ENCODE assay signal across 10 mouse cellular contexts in the genomic region with DNA sequence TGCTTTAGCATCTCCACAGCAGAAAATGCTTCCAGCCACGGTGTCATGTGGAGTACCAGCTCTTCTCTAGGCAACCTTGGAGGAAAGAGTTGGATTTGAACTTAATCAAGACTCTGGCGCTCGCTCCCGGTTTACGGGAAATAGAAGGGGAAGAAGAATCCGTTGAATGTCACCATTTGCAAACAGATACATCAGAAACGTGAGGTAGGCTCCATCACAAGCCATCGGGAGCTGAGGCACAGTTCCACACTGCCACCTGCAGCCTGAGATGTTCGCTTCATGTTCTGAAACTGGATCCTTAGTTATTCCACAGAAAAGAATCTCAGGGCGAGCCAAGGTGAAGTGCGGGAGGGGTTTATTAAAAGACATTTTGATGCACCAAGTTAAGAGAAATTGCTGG.
DNase-seq lines count a peak whose midpoint lies in the region; ATAC-seq and TF ChIP-seq lines count a peak whose summit lies in the region.
"Had no signal": no experiment of that assay in that cellular context is flagged by ENCODE, and none has a peak within 500 bp of the region (broad histone marks: within the 10 kb centered on the region; RNA-seq: fewer than 3 reads in every experiment).

No protein-coding gene starts in this region.

- no peaks in the 10 kb centered on the region for H3K27me3 ChIP-seq in intestine, postnatal 0 days (replicated peaks; ENCODE audit: control insufficient read depth, insufficient read depth, low read length)
- no peaks in the 10 kb centered on the region for H3K27me3 ChIP-seq in intestine, embryonic 16.5 days (replicated peaks; ENCODE audit: control insufficient read depth, insufficient read depth, low read length)
- H3K27me3 ChIP-seq in neural tube, embryonic 15.5 days (replicated peaks): no peaks in the 10 kb centered on the region
- no peaks in the 10 kb centered on the region for H3K27me3 ChIP-seq in midbrain, embryonic 15.5 days (replicated peaks)
- H3K27me3 ChIP-seq: embryonic facial prominence, embryonic 12.5 days; lung, embryonic 15.5 days had no signal

- peak; percentile 4 for DNase-seq in adrenal gland, adult 8-10 months
- DNase-seq in frontal cortex, postnatal 36 days (ENCODE audit: low spot score in 2 of 2): peak; percentile 51 to 75
- no peak for DNase-seq in heart, adult 18-20 months

- H3K27ac ChIP-seq in intestine, postnatal 0 days (ENCODE audit: low read depth, low read length): no peak overlapping the region
- H3K27ac ChIP-seq in intestine, embryonic 16.5 days (ENCODE audit: low read length): no peak overlapping the region
- H3K27ac ChIP-seq in neural tube, embryonic 15.5 days (replicated peaks): 0 out of 2 replicates have a peak overlapping the region, but pooled peaks have one; percentile 15
- H3K27ac ChIP-seq in midbrain, embryonic 15.5 days: no peak overlapping the region
- H3K27ac ChIP-seq: embryonic facial prominence, embryonic 12.5 days; lung, embryonic 15.5 days had no signal

- no peak overlapping the region for H3K9ac ChIP-seq in intestine, postnatal 0 days (ENCODE audit: low read depth, low read length)
- H3K9ac ChIP-seq in intestine, embryonic 16.5 days (ENCODE audit: low read depth, low read length): no peak overlapping the region
- no peak overlapping the region for H3K9ac ChIP-seq in neural tube, embryonic 15.5 days (replicated peaks)
- H3K9ac ChIP-seq in midbrain, embryonic 15.5 days: no peak overlapping the region
- H3K9ac ChIP-seq: embryonic facial prominence, embryonic 12.5 days; lung, embryonic 15.5 days had no signal

- H3K4me3 ChIP-seq in intestine, postnatal 0 days (ENCODE audit: low read depth, low read length): no peak overlapping the region
- no peak overlapping the region for H3K4me3 ChIP-seq in intestine, embryonic 16.5 days (ENCODE audit: low read length)
- H3K4me3 ChIP-seq in neural tube, embryonic 15.5 days (replicated peaks): no peak overlapping the region
- no peak overlapping the region for H3K4me3 ChIP-seq in midbrain, embryonic 15.5 days
- H3K4me3 ChIP-seq: embryonic facial prominence, embryonic 12.5 days; lung, embryonic 15.5 days had no signal

- H3K36me3 ChIP-seq in intestine, postnatal 0 days (ENCODE audit: control insufficient read depth, insufficient read depth): no peaks in the 10 kb centered on the region
- no peaks in the 10 kb centered on the region for H3K36me3 ChIP-seq in intestine, embryonic 16.5 days (ENCODE audit: control insufficient read depth, insufficient read depth, low read length)
- no peaks in the 10 kb centered on the region for H3K36me3 ChIP-seq in neural tube, embryonic 15.5 days
- no peaks in the 10 kb centered on the region for H3K36me3 ChIP-seq in midbrain, embryonic 15.5 days (replicated peaks)
- H3K36me3 ChIP-seq: embryonic facial prominence, embryonic 12.5 days; lung, embryonic 15.5 days had no signal

- peak; percentile 46 for TF ChIP-seq CTCF in intestine, postnatal 0 days (IDR thresholded peaks at IDR 0.05; ENCODE audit: low read depth)

- 50% methylated on average over 11 of the region's 11 CpGs for WGBS in intestine, postnatal 0 days
- 53% methylated on average over 11 of the region's 11 CpGs for WGBS in intestine, embryonic 16.5 days
- 60% methylated on average over 11 of the region's 11 CpGs for WGBS in neural tube, embryonic 15.5 days
- WGBS in midbrain, embryonic 15.5 days: 61% methylated on average over 11 of the region's 11 CpGs

- H3K4me1 ChIP-seq in intestine, postnatal 0 days (replicated peaks; ENCODE audit: control insufficient read depth, insufficient read depth, low read length): no peaks in the 10 kb centered on the region
- no peaks in the 10 kb centered on the region for H3K4me1 ChIP-seq in intestine, embryonic 16.5 days (ENCODE audit: control insufficient read depth, insufficient read depth, low read length)
- peaks cover 21% of the 10 kb centered on the region for H3K4me1 ChIP-seq in neural tube, embryonic 15.5 days
- peaks cover 3% of the 10 kb centered on the region; the same call in 1 of the 2 replicates for H3K4me1 ChIP-seq in midbrain, embryonic 15.5 days
- H3K4me1 ChIP-seq: embryonic facial prominence, embryonic 12.5 days; lung, embryonic 15.5 days had no signal

- ATAC-seq in intestine, postnatal 0 days: no peak
- ATAC-seq in intestine, embryonic 16.5 days: no peak
- no peak for ATAC-seq in neural tube, embryonic 15.5 days (ENCODE audit: low FRiP score)
- no peak for ATAC-seq in granulocyte monocyte progenitor cell, adult 5-6 weeks (replicated peaks; ENCODE audit: poor library complexity, severe bottlenecking)
- no peak for ATAC-seq in midbrain, embryonic 15.5 days (replicated peaks)

- no peak overlapping the region for H3K4me2 ChIP-seq in intestine, postnatal 0 days (replicated peaks; ENCODE audit: low read depth)
- no peak overlapping the region for H3K4me2 ChIP-seq in intestine, embryonic 16.5 days (ENCODE audit: low read depth, low read length)
- H3K4me2 ChIP-seq in neural tube, embryonic 15.5 days: no peak overlapping the region
- no peak overlapping the region for H3K4me2 ChIP-seq in midbrain, embryonic 15.5 days
- H3K4me2 ChIP-seq: embryonic facial prominence, embryonic 12.5 days; lung, embryonic 15.5 days had no signal

- H3K9me3 ChIP-seq in intestine, postnatal 0 days (ENCODE audit: control insufficient read depth): no peaks in the 10 kb centered on the region
- H3K9me3 ChIP-seq in intestine, embryonic 16.5 days (ENCODE audit: control insufficient read depth, low read length): no peaks in the 10 kb centered on the region
- no peaks in the 10 kb centered on the region for H3K9me3 ChIP-seq in neural tube, embryonic 15.5 days (replicated peaks)
- no peaks in the 10 kb centered on the region for H3K9me3 ChIP-seq in midbrain, embryonic 15.5 days
- H3K9me3 ChIP-seq: embryonic facial prominence, embryonic 12.5 days; lung, embryonic 15.5 days had no signal

Comparison
In these comparisons a context has a peak if more than half of its experiments do, and no peak if none do; other contexts are left out.
1. DNase-seq: peak in adrenal gland, adult 8-10 months (single experiment) and frontal cortex, postnatal 36 days (2 of 2); none in heart, adult 18-20 months (0 of 2).